Mouse (Mus musculus) testis, adult 2 months (tissue): ENCODE measurements around the gene Il10rb.

ENCODE experiments used
- CTCF ChIP-seq: fragments of 200-500 bp; IDR thresholded peaks from 2 replicates; pipeline ENCODE4 v1.5.1; 2012; ENCODE audit warnings: low read depth, mild to moderate bottlenecking, inconsistent platforms, low read length, moderate library complexity; ENCODE audit not compliant: control insufficient read depth, insufficient read depth, insufficient replicate concordance
- POLR2A ChIP-seq: fragments of 200-500 bp; IDR thresholded peaks from 2 replicates; pipeline ENCODE4 v1.6.1; 2012; ENCODE audit warnings: low read depth, mild to moderate bottlenecking, inconsistent platforms, low read length, moderate library complexity; ENCODE audit not compliant: control insufficient read depth

DNA sequence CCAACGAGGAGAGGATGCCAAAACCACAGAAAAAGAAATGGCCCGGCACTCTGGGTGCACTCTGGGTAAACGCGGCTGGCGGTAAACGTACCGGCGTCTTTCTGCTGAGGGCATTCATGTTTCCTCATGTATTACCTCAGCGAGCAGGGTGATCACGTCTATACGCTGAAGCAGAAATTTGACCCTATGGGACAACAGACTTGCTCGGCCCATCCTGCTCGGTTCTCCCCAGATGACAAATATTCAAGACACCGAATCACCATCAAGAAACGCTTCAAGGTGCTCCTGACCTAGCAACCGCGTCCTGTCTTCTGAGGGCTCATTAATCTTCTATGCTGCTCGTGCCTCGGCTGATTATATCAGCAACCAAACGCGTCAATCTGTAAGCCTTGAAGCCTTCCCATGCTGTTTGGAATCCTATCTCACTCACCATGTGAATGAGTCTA lies 52.4 kb downstream of the Il10rb start:
- TF ChIP-seq POLR2A (no peak), CTCF (no peak)
